Mouse (Mus musculus): ENCODE measurements around the gene Fars2.

The Fars2 gene

DNA sequence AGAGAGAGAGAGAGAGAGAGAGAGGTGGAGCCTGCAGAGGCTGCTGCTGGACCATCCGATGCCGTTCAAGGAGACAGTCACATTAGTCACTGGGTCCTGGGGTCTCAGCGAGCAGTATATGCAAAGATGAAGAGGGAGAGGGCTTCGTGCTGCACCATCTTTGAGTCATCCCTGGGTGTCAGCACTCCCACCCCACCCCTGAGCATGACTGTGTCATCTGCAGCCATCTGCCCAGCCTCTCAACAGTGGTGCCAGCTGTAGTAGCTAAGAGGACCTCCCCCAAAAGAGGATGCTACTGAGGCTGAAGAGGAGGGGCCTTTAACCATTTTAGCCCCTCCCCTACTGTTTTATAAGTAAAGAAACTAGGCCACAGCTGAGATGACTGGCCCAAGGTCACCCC, 459.6 kb downstream of the Fars2 start:
- DNase-seq (ENCODE audit: low spot score), result no peak

DNA sequence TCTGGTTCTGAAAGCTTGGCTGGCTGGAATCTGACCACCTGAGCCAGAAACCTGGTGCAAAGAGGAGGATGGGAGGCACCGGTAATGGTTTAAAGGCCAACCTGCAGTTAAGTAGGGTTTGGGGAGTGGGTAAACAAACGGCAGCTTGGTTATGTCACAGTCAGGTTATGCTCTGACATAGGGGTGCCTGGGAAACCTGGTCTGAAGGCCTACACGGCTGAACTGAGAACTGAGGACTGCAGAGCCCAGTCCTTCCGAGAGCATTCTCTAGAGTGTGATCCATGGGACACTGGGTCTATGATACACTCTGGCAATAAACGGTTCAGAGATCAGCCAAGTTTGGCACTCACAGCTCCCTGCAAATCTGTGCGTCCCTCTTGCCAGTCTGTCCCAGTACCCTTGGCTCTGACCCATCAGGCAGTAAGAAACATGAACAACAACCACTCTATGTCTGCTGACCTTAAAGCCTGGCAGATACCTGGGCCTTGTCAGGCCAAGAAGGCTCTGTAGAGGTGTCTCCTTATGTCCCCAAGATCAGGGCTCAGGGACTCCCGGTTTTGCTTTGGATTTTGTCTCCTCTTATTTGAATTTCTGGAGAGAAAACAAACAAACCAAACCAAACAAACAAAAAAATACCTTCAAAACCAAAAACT, 460.8 kb downstream of the Fars2 start:
- DNase-seq (ENCODE audit: low spot score), result no peak

DNA sequence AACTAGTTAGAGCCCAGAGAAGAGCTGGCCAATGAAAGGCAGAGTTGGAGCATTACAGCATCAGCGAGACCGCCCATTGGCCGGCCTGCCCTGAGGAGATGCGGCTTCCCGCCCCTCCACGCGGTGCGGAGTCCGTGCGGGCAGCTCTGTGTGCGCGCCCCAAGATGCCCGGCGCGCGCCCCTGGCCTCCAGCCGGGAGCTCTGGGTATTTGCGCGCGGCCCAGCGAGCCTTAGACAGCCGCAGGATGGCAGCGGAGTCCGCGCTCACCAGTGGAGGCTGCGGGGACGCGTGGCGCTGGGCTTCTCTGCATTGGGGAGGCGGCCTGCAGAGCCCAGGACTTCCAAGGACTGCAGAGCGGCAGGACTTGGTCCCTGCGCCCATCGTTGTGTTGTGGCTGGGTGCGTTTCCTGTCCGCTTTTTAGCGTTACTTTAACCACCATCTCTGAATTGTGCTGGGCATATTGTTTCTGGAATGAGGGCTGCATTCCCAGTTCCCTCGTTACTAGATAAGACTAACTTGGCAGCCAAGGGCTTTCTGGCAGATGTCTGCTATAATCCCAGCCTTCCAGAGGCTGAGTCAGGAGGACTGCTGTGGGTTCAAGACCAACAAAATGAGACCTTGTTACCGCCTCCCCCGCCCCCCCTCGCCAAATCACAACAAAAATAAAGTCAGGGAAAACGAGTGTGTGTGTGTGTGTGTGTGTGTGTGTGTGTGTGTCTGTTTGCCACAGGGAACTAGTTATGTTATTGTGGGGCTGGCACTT, 461.5 kb downstream of the Fars2 start:
- DNase-seq (ENCODE audit: low spot score), result peak; percentile 35

DNA sequence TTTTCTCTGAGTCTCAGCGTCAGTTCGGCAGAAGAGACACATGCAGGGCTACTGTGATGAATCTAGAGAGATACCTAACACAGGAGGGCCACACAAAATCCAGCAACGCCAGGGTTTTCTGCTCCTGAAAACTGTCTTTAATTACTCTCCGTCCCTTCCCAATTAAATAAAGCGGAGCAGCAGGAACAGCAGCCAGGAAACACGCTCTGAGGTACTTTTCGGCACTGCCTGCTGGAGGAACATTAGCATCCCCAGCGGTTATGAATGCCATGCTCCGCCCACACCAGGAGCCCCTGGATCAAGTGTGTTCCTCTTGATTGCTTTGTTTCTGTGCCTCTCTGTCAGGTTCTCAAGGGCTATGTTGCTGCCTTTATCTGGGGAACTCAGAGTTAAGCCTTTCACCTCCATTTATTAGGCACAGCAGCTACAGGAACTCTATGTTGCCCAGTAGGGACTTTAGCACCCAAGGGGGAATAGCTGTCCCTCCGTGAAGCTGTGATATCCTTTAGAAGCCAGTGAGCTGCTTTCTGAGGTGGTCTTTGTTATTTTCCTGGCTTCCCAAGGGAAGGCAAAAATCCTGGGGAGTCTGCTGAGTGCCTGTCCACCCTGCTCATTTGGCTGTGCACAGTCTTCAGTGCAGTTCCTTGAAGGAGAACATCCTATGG, 465.3 kb downstream of the Fars2 start:
- no peak for DNase-seq (ENCODE audit: low spot score)

DNA sequence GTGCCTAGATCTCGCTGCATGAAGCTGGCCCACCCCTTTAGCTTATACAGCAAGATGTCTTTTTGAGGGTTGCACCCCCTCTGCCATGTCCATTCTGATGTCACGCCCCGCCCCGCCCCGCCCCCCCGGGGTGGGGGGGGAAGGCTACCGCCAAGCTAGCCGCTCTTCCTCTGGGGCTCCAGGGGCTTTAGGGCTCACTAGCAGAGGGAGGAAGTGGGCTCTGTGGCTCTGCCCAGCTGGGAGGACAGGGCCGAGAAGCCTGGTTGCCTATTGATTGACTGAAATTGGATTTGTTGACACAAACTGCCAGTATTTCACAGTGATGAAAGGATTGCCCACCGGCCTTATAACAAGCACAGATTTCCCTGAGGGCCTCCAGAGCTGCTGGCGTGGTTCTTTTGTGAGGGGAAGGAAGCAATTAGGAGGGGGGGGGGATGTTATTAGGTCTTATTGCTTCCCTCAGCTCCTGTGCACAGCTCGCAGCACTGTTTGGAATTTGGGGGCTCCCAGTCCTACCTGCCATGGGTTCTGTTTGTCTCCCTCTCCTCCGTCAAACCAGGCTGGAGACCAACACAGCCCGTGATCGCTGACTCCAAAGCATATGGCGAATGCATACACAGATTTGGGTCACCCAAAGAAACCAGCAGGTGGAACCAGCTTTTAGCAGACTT, 466.4 kb downstream of the Fars2 start:
- DNase-seq (ENCODE audit: low spot score), result no peak

DNA sequence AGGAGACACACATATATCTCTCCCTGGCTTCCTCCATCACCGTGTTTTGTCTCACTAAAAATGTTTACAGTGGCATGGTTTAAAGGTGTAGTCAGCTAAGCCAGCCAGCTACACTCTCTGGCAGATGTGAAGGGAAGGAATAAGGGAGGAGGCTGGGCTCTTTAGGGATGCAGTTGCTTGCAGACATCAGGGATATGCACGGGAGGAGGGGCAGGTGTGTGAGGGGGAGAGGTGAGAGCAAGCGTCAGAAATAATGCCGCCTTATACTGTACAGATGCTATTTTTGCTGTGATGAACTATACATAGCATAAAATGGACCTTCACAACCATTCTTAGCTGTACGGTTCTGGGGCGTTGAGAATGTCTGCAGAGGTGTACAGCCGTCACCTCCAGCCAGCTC, 467.0 kb downstream of the Fars2 start:
- no peak for DNase-seq (ENCODE audit: low spot score)

DNA sequence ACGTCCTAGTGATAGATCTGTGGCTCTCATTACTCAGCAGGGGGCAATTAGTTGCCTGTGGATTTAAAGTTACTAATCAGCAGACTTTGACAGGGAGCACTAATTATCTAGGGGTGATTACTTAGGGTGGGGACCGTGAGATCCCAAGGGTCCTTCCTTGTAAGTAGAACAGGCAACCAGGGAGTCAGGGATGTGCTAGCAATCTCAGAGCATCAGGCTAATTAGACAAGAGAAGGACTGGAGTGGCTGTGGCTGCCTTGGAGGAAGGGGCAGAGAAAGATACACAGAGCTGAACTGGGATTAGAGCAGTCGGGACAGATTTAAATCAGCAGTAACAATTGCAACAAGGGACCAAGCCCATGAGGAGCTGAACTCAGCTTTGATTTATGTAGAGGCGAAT, 471.9 kb downstream of the Fars2 start:
- DNase-seq (ENCODE audit: low spot score), result no peak

DNA sequence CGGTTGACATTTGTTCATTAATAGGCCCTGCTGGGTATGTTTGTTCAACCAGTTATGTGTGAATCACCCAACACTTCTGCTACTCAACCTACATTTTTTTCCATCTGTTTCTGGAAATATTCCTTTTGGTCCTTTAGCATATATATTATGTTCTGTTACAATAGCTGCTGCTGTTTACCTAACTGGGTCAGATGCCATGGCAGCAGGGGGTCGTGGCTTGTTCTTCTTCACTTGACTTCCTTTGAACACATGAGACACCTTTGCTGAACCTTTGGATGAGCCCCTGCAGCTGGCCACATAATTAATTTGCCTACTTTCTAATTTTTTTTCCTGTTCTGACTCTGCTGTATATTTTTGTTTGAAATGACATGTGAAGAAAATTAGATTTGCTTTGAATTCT, 475.1 kb downstream of the Fars2 start:
- DNase-seq (ENCODE audit: low spot score), result no peak

DNA sequence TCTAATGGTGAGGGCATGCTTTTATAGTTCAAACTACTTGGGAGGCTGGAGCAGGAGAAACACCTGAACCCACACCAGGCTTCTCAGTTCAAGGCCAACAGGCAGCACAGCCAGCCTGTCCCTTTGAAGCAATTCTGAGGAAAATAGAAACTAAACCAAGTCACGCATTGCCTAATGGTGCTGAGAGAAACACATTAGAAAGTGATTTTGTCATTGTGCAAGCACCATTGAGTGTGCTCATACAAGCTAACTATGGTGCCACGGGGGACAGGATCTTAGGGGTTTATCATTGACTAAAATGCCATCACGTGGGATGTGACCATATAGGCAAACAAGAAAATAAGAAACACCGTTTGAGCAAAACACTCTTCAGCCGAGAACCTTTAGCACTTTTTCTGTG, 489.5 kb downstream of the Fars2 start:
- no peak for DNase-seq (ENCODE audit: low spot score)

DNA sequence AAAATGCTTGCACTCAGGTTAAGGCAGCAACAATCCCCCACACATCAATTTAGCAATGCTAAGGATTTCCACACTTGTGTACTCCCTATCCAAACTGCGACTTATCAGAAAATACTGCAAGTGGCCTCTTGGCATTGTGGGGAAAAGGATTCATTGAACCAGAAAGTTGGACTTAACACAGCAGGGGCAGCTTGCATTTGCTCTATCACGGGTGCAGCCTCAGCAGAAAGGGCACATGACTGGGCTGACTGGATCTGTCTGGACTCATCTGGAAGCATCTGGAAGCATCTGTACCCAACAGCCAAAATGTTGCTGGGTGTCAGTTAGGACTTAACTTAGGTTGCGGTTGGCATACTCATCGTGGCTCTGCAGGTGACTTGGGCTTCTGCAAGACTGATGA, 490.7 kb downstream of the Fars2 start:
- no peak for DNase-seq (ENCODE audit: low spot score)

DNA sequence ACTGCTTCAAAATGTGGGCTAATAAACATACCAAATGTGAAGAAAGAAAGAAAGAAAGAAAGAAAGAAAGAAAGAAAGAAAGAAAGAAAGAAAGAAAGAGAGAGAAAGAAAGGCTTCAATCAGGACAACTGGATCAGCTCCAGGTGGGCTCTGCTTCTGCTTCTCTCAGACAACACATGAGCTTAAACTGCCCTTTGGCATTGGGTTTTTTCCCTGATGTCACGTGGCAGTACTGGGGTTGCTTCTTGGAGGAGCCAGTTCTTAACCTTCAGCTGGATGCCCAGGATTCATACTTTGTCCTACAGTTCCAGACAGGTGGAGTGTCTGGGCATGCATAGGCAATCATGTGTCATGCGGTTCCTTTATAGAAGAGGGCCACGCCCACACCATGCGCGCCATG, 493.2 kb downstream of the Fars2 start:
- DNase-seq (ENCODE audit: low spot score), result no peak

DNA sequence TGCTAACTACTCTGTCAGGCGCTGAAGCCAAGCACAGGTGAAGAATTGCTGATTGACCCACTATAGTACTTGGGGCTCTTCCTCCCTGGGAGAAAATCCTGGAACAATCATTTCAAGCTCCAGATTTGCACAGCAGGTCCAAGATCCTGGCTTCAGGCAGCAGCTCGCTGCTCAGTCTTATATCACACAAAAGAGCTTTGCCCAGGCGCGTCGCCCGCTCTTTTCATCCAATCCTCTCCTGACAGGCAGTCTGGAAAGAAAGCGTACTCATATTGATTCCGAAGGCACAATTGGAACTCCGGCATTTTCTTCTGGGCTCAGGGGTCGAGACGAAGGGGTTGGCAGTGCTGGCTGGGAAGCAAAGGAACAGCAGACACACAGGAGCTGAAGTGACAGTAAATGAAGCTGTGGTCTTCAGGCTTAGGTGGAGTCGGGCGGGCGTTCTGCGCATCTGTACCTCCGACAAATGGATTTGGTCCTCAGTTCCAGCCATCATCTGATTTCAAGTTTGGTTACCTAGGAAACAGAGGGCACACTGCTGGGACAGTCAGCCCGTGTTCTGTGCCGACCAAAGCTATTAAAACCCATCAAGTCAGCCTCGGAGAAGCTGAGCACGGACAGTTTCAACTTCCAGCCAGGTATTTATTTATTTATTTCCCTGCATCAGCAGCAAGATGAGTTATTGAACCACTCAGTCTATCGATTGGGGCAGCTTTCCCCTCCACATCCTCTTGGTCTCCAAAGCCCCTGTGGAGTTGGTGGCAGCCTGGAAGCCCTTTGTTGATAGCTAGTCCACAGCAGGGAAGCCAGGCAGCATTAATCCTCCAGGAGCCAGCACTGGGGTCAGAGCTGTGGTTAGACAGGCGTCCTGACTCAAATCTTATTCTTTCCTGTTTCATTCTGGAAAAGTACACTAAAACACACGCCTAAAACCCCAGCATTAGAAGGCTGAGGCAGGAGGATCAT, 495.9 kb downstream of the Fars2 start:
- DNase-seq (ENCODE audit: low spot score), result no peak

DNA sequence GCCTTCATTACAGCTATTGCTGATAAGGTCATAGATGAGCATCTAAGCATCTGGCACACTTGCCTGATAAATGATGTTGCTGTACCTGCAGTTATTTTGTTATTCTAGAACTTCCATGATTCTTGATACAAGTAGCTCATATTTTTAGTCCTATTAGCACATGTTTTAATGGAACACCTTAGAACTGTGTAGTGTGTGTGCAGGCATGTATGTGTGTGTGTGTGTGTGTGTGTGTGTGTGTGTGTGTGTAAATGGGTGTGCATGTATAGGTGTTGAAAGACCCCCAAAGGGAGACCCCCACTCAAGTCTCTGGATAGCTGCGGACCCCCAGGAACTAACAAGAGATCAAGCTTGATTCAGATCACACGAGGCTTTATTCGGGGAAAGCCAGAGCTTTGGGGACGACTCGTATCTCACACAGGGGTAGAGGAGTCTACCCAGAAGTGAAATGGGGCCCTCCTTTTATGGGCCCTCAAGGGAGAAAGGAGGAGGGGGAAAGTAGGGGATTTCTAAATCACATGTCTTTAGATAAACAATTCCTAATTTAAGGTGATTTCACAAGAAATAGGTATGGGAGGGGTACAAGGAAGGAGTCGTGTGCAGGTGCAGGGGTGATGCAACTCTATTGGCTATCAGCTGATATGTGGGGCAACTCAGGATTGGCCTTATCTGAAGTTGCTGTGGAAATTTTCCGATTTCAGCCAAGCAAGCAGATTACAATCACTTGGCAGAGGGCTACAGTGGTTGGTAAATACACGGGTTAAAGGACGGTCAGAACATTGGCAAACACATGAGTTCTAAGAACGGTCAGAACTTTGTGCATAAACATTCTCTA, 503.5 kb downstream of the Fars2 start:
- DNase-seq (ENCODE audit: low spot score), result peak; percentile 8

DNA sequence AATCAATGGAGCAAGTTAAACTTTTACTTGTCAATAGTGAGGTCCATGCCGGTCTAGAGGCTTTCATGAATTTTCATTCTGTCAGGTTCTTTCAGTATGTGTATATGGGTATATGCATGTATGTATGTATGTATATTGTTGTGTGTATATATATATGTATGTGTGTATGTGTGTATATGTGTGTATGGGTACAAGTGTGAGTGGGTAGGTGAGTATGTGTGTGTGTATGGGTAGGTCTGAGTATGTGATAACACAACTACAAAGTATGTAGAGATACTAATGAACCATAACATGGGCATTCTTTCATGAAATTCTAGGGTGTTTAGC, 504.1 kb downstream of the Fars2 start:
- DNase-seq (ENCODE audit: low spot score), result no peak

DNA sequence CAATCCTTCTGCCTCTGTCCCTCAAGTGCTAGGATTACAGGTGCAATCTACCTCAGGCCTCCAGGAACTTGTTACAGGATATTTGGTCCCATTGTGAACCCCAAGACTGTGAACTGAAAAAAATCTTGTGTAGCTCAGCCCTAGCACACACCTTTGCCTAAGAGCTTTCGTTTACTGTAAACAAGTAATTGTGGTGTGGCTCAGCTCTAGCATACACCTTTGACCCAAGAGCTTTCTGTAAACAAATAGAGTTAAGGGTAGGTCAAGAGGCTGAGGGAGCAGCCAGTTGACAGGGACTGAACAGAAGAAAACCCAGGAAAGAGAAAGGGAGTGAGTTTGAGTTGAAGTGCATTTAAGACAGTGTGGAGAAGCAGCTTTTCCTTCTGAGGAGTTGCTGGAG, 506.3 kb downstream of the Fars2 start:
- DNase-seq (ENCODE audit: low spot score), result no peak

DNA sequence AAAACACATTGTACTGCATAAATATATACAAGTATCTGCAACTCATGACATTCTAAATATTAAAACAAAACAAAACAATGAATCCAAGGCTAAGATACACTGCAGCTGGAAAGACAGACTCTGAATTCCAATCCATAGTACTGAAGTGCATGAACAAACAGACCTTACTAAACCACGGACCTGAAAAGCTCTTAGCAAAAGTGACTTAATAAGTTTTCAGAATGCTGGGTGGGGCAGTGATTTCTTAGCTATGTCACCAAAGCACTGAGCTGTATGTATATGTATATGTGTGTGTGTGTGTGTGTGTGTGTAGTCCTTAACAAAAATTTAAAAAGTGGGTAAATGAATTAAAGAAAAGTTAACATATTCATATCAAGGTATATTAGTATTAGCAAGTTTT, 511.9 kb downstream of the Fars2 start:
- no peak for DNase-seq (ENCODE audit: low spot score)

DNA sequence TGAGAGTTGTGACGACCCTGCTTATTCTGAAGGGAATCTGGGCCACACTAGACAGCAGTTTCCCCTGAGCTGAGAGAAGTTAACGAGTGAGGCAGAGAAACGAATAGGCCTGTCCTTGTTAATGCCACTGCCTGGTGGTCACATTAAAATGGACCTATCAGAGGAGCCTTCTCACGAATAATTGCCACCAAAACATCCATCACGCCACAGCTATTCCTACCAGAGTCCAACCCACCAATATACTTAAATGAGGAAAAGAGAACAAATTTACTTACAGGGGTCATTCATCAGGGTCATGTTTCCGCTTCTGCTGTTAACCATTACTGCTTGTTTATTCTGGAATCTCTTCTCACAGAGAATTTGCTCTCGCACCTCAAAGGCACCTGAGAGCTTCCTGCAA, 531.0 kb downstream of the Fars2 start:
- DNase-seq (ENCODE audit: low spot score), result no peak

DNA sequence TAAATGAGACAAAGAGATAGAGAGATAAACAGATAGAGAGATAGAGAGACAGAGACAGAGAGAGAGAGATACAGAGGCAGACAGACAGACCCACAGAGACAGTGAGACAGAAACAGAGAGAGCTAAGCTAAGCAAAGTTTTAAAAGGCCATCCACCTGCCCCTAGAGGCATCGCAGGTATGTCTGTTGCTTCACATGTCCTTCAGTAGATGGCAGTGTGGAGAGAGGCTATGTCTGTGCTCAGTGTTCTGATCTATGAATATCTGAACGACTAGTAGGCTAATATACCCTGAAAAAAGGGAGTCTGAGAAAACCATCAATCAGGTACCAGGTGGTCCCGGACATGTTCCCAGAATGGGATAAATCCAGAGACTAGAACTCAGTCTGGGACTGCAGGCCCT, 537.0 kb downstream of the Fars2 start:
- DNase-seq (ENCODE audit: low spot score), result no peak

DNA sequence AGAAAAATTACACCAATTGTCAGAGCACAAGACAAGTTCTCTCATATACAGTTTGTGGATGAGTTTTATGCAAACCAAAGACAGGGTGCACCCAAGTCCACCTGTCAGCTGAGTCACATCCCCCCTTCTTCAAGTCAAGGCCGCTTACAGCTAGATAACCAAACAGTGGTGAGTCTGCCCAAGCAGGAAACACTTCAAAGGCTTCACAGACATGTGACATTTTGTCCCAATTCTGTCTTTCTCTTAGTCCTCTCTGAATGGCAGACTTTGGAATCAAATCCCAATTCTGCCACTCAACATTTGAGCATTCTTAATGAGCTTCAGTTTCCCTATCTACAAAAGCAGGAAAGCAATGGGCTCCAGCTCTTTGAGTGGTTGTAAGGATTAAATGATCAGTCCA, 562.1 kb downstream of the Fars2 start:
- no peak for DNase-seq (ENCODE audit: low spot score)

DNA sequence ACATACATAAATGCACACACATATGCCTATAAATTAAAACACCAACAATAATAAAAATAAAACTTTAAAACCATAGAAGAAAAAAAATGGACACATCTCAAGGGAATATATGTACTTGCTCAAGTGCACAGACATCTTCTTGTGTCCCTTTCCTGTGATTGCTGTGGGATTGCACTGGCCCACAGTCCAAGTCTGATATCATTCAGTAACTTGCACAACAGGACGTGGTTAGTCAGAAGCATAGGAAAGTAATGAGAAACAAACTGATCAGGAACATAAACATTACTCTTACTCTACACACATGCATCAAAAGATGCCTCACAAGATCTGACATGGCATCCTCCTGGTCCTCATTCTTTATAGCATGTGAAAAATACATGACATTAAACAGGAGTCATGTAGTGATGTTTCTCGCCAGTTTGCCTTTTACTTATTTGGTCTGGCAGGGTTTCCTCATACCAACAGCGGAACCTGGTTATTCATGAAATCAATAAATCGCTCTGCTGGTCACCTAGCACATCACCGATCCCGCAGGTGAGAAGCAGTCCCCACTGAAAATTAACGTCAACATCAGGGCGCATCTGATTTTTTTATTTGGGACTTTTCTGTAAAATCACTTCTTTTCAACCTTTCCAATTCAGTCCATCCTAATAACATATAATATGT, 563.6 kb downstream of the Fars2 start:
- no peak for DNase-seq (ENCODE audit: low spot score)
